Mouse (Mus musculus): ENCODE data around the gene Fgr.

The Fgr gene

DNA sequence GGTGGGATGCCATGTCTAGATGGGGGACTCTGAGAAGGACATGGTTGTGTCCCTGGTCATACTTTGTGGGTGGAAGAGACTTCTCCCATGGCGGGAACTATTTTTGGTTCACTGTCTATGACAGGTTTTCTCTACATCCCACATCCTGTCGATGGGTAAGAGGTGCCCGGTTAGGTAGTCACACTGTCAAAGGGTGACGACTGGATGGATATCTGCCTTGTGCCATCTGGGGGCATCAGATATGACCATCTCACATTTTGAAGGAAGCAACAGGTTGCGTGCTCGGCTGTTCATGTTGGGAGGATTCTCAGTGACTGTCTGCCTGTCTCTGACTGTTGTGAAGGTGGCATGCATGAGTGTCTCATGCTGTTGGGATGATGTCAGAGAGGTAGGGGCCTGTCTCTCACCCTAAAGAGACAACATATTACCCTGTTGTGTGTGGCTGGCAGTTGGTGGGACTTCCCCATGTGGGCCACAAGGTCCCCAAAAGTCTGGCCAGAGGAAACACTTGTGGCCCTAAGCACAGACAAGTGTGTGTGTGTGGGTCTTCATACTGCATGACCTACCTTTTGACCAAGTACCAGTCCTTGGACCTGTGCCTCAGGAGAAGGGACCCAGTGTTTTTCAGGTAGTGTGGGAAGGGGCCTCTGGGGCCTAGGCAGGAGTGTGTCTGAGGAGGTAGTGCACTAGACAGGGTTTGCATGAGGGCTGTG, 77.1 kb downstream of the Fgr start:
- DNase-seq (ENCODE audit: low spot score) = no peak

DNA sequence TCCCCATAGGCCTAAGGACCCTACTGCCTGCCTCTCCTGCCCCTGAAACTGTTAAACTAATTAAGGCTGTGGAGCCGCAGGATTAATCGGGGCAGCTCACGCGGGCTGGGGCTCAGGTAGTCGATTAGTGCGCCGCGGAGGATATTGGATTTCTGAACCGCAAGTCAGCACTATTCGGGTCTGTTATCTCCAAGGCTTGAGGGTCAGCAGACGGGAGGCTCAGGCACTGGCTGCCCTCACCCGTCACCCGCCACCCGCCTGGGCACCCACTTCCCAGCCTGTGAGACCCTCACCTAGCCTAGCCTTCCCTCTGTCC, 77.6 kb downstream of the Fgr start:
- no peak for DNase-seq (ENCODE audit: low spot score)
